ENCODE assay signal across 15 mouse cellular contexts in genomic region chr3:132786690-132787089, GRCm38 (mm10).
"Had no signal": no experiment of that assay in that cellular context is flagged by ENCODE, and none has a peak within 500 bp of the region (broad histone marks: within the 10 kb centered on the region; RNA-seq: fewer than 3 reads in every experiment).

No protein-coding gene starts in this region.

- H3K9me3 ChIP-seq: intestine, embryonic 15.5 days; limb, embryonic 15.5 days; neural tube, embryonic 15.5 days had no signal

- H3K4me3 ChIP-seq: intestine, embryonic 15.5 days; layer of hippocampus, adult 2 months; limb, embryonic 15.5 days; myocyte; neural tube, embryonic 15.5 days had no signal

- ATAC-seq: intestine, embryonic 15.5 days had no signal

- H3K4me2 ChIP-seq: intestine, embryonic 15.5 days; limb, embryonic 15.5 days; lung, embryonic 14.5 days; neural tube, embryonic 15.5 days had no signal

- DNase-seq: kidney, adult 18-20 months; kidney, postnatal 10 days; kidney, postnatal 4 days; lung, embryonic 14.5 days; lung, postnatal 10 days; lung, postnatal 4 days; right cerebral cortex, adult 18-20 months; right cerebral cortex, postnatal 25 days; thymus, adult 18-20 months; thymus, postnatal 14 days had no signal

- H3K9ac ChIP-seq: intestine, embryonic 15.5 days; limb, embryonic 15.5 days; lung, embryonic 14.5 days; neural tube, embryonic 15.5 days had no signal

- H3K36me3 ChIP-seq: intestine, embryonic 15.5 days; neural tube, embryonic 15.5 days had no signal

- H3K27ac ChIP-seq: intestine, embryonic 15.5 days; layer of hippocampus, adult 2 months; limb, embryonic 15.5 days; neural tube, embryonic 15.5 days had no signal

- H3K27me3 ChIP-seq: intestine, embryonic 15.5 days; limb, embryonic 15.5 days; neural tube, embryonic 15.5 days had no signal

- H3K4me1 ChIP-seq: intestine, embryonic 15.5 days; limb, embryonic 15.5 days; neural tube, embryonic 15.5 days had no signal
